Mouse (Mus musculus) forebrain, embryonic 16.5 days (tissue): Measurements from ENCODE around the gene Ripor1. TPM values are rescaled to one million over a fixed set of nuclear protein-coding genes. Genes with fewer than 3 reads are reported as not detected.

Experiments
- ATAC-seq: fragments of 200-750 bp; cut with Nextera tagmentation; 2 replicates; pipeline ENCODE4 v1.8.0; 2017; ENCODE audit warnings: mild to moderate bottlenecking, moderate library complexity
- H3K27ac ChIP-seq: fragments of 300-500 bp; sonication (generic); 2 replicates; pipeline ENCODE4 v1.5.1; 2014; ENCODE audit warnings: low read length, control low read depth
- H3K27me3 ChIP-seq: fragments of 300-500 bp; sonication (generic); replicated peaks from 2 replicates; pipeline ENCODE4 v1.6.1; 2014; ENCODE audit warnings: low read length; ENCODE audit not compliant: control insufficient read depth, insufficient read depth
- H3K36me3 ChIP-seq: fragments of 300-500 bp; sonication (generic); 2 replicates; pipeline ENCODE4 v1.6.1; 2014; ENCODE audit not compliant: control insufficient read depth, insufficient read depth
- H3K4me1 ChIP-seq: fragments of 300-500 bp; sonication (generic); replicated peaks from 2 replicates; pipeline ENCODE4 v1.6.1; 2014; ENCODE audit warnings: low read length; ENCODE audit not compliant: control insufficient read depth, insufficient read depth
- H3K4me2 ChIP-seq: fragments of 300-500 bp; sonication (generic); 2 replicates; pipeline ENCODE4 v1.6.1; 2014; ENCODE audit warnings: mild to moderate bottlenecking, low read length, control low read depth
- H3K4me3 ChIP-seq: fragments of 300-500 bp; sonication (generic); replicated peaks from 2 replicates; pipeline ENCODE4 v1.5.1; 2014; ENCODE audit warnings: mild to moderate bottlenecking, low read length, control low read depth
- H3K9ac ChIP-seq: fragments of 300-500 bp; sonication (generic); replicated peaks from 2 replicates; pipeline ENCODE4 v1.6.1; 2014; ENCODE audit warnings: low read depth, low read length, control low read depth
- H3K9me3 ChIP-seq: fragments of 300-500 bp; sonication (generic); 2 replicates; pipeline ENCODE4 v1.6.1; 2016; ENCODE audit warnings: low read length; ENCODE audit not compliant: control insufficient read depth
- WGBS: fragments of 180-500 bp; shearing (Covaris S2); extraction: QIAGEN DNeasy Blood & Tissue Kit; methylation state at CpG from one replicate; pipeline ENCODE4 v1.1.7; 2014; 5-methylcytosine and 5-hydroxymethylcytosine counted together
- microRNA counts: library from miRNA; unstranded; fragments of <30 nt; microRNA quantifications from one replicate; lab custom pipeline; 2016
- microRNA-seq: library from miRNA; unstranded; fragments of <30 nt; microRNA quantifications from one replicate; pipeline ENCODE4, GENCODE M21; 2017
- polyA plus RNA-seq: library from polyadenylated mRNA; unstranded; fragments of >200 nt; fragmentation: Nextera tagmentation; extraction: Ambion mirVana; gene quantifications from 2 replicates; pipeline ENCODE4 v1.2.1, GENCODE M21; 2015

The Ripor1 gene
- polyA plus RNA-seq, 1 experiment from 2014 or later, result 33.4 TPM

DNA sequence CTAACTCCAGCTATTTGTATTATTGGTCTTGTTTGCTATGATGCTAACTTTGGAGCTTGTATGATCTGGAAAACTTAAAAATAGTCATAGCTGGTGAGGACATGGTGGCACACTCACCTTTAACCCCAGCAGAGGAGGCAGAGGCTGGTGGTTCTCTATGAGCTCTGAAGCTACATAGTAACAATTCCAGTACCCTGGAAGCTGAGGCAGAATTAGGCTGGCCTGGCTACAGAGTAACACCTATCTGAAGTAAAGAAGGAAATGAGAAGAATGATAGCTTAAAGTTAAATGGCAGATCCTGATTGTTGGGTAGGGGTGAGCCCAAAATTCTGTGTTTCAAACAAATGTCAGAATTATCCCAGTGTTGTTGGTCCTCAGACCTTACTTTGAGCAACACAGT lies 52.6 kb downstream of the Ripor1 start:
- H3K9ac ChIP-seq, result no peak overlapping the region
- no peak for ATAC-seq
- no peaks in the 10 kb centered on the region for H3K4me1 ChIP-seq
- no peak overlapping the region for H3K4me2 ChIP-seq
- H3K9me3 ChIP-seq, result no peaks in the 10 kb centered on the region
- peaks cover 2% of the 10 kb centered on the region; the same call in 1 of the 2 replicates for H3K36me3 ChIP-seq
- H3K27ac ChIP-seq, result no peak overlapping the region
- no peaks in the 10 kb centered on the region for H3K27me3 ChIP-seq
- no peak overlapping the region for H3K4me3 ChIP-seq

GRCm38 (mm10) chr8:105661167-105661566 lies 56.1 kb downstream of the Ripor1 start:
- Histone ChIP-seq H3K9ac (no peak overlapping the region), H3K4me1 (no peaks in the 10 kb centered on the region), H3K36me3 (peaks cover 10% of the 10 kb centered on the region), H3K9me3 (no peaks in the 10 kb centered on the region), H3K4me2 (no peak overlapping the region), H3K4me3 (no peak overlapping the region), H3K27me3 (no peaks in the 10 kb centered on the region), H3K27ac (no peak overlapping the region)
- no peak for ATAC-seq
- 77% methylated on average over 3 of the region's 3 CpGs for WGBS

MicroRNAs within 50 kb of the gene (microRNA counts, 519-probe panel; counts per million panel counts)
- 2,454 counts per million, percentile 59 among the panel's probes with 10 or more counts for microRNA mmu-miR-1966 (lab: Ali Mortazavi, UCI)

Small RNAs within 50 kb of the gene (microRNA-seq; reads per million reads assigned to microRNA genes)
- not detected for gene Mir1966

Other genes with a start within 250 kb of the Ripor1 start
- gene Plekhg4, start 232.0 kb upstream of the Ripor1 start, polyA plus RNA-seq, result 1.3 and 1.9 TPM in 2 replicates
- gene Kctd19, start 191.8 kb upstream of the Ripor1 start, polyA plus RNA-seq, result not detected in 2 replicates
- 0.37 and 0.80 TPM in 2 replicates for gene Lrrc36, start 191.7 kb upstream of the Ripor1 start, polyA plus RNA-seq
- gene Tppp3, start 133.7 kb upstream of the Ripor1 start, polyA plus RNA-seq, result 28.9 and 56.5 TPM in 2 replicates
- gene Zdhhc1, start 108.4 kb upstream of the Ripor1 start, polyA plus RNA-seq, result 26.3 and 33.3 TPM in 2 replicates
- gene Hsd11b2, start 86.5 kb upstream of the Ripor1 start, polyA plus RNA-seq, result 0.35 and 0.48 TPM in 2 replicates
- gene Atp6v0d1, start 39.2 kb upstream of the Ripor1 start, polyA plus RNA-seq, result 193 and 203 TPM in 2 replicates
- 137 and 143 TPM in 2 replicates for gene Ctcf, start 31.3 kb downstream of the Ripor1 start, polyA plus RNA-seq
- 0.67 and 0.91 TPM in 2 replicates for gene Agrp, start 32.1 kb downstream of the Ripor1 start, polyA plus RNA-seq
- gene Carmil2, start 81.0 kb downstream of the Ripor1 start, polyA plus RNA-seq, result 9.5 and 12.7 TPM in 2 replicates
- gene Acd, start 95.8 kb downstream of the Ripor1 start, polyA plus RNA-seq, result 105 and 106 TPM in 2 replicates
- gene Pard6a, start 95.9 kb downstream of the Ripor1 start, polyA plus RNA-seq, result 45.4 and 50.0 TPM in 2 replicates
- 0.22 and 0.32 TPM in 2 replicates for gene 4933405L10Rik, start 102.4 kb downstream of the Ripor1 start, polyA plus RNA-seq
- 16.3 and 19.6 TPM in 2 replicates for gene Enkd1, start 103.0 kb downstream of the Ripor1 start, polyA plus RNA-seq
- 74.2 and 83.3 TPM in 2 replicates for gene Gfod2, start 153.4 kb downstream of the Ripor1 start, polyA plus RNA-seq
- 11.3 and 13.1 TPM in 2 replicates for gene Ranbp10, start 222.1 kb downstream of the Ripor1 start, polyA plus RNA-seq
- 0.67 and 0.93 TPM in 2 replicates for gene Tsnaxip1, start 222.5 kb downstream of the Ripor1 start, polyA plus RNA-seq
- gene Cenpt, start 248.0 kb downstream of the Ripor1 start, polyA plus RNA-seq, result 66.0 and 69.8 TPM in 2 replicates
- gene Thap11, start 249.9 kb downstream of the Ripor1 start, polyA plus RNA-seq, result 63.8 and 69.2 TPM in 2 replicates